Mouse (Mus musculus) liver, embryonic 11.5 days (tissue): Measurements from ENCODE around the gene Wdr24. TPM values are rescaled to one million over a fixed set of nuclear protein-coding genes. Genes with fewer than 3 reads are reported as not detected.

ENCODE experiments used
- ATAC-seq: fragments of 200-750 bp; cut with Nextera tagmentation; replicated peaks from 2 replicates; pipeline ENCODE4 v1.8.0; 2017; ENCODE audit warnings: moderate number of reproducible peaks, mild to moderate bottlenecking, moderate TSS enrichment, moderate library complexity; ENCODE audit not compliant: low FRiP score
- DNase-seq: peaks from one replicate; pipeline ENCODE4 v3.0.0-alpha.2; 2017; ENCODE audit warnings: low spot score
- H3K27ac ChIP-seq: fragments of 300-500 bp; sonication (generic); 2 replicates; pipeline ENCODE4 v1.5.1; 2014; ENCODE audit warnings: mild to moderate bottlenecking, low read depth, low read length, control low read depth
- H3K27me3 ChIP-seq: fragments of 300-500 bp; sonication (generic); replicated peaks from 2 replicates; pipeline ENCODE4 v1.6.1; 2014; ENCODE audit warnings: low read length, mixed read lengths; ENCODE audit not compliant: control insufficient read depth, insufficient read depth
- H3K36me3 ChIP-seq: fragments of 300-500 bp; sonication (generic); 2 replicates; pipeline ENCODE4 v1.6.1; 2014; ENCODE audit warnings: mild to moderate bottlenecking, low read length, moderate library complexity, mixed read lengths; ENCODE audit not compliant: control insufficient read depth, insufficient read depth
- H3K4me1 ChIP-seq: fragments of 300-500 bp; sonication (generic); replicated peaks from 2 replicates; pipeline ENCODE4 v1.6.1; 2014; ENCODE audit warnings: low read length, mixed read lengths; ENCODE audit not compliant: control insufficient read depth, insufficient read depth
- H3K4me2 ChIP-seq: fragments of 300-500 bp; sonication (generic); 2 replicates; pipeline ENCODE4 v1.6.1; 2014; ENCODE audit warnings: mild to moderate bottlenecking, control low read depth, moderate library complexity
- H3K4me3 ChIP-seq: fragments of 300-500 bp; sonication (generic); 2 replicates; pipeline ENCODE4 v1.5.1; 2014; ENCODE audit warnings: low read depth, low read length, control low read depth
- H3K9ac ChIP-seq: fragments of 300-500 bp; sonication (generic); 2 replicates; pipeline ENCODE4 v1.6.1; 2014; ENCODE audit warnings: low read depth, low read length, control low read depth
- H3K9me3 ChIP-seq: fragments of 300-500 bp; sonication (generic); 2 replicates; pipeline ENCODE4 v1.6.1; 2016; ENCODE audit warnings: low read length, inconsistent platforms, mixed read lengths; ENCODE audit not compliant: control insufficient read depth
- WGBS: fragments of 180-500 bp; shearing (Covaris S2); extraction: QIAGEN DNeasy Blood & Tissue Kit; methylation state at CpG from one replicate; pipeline ENCODE4 v1.1.7; 2014; 5-methylcytosine and 5-hydroxymethylcytosine counted together
- polyA plus RNA-seq: library from polyadenylated mRNA; unstranded; fragments of >200 nt; fragmentation: Nextera tagmentation; extraction: Ambion mirVana; gene quantifications from 2 replicates; pipeline ENCODE4 v1.2.1, GENCODE M21; 2014

Wdr24 gene
- polyA plus RNA-seq, 1 experiment from 2014 or later = 29.8 TPM

DNA sequence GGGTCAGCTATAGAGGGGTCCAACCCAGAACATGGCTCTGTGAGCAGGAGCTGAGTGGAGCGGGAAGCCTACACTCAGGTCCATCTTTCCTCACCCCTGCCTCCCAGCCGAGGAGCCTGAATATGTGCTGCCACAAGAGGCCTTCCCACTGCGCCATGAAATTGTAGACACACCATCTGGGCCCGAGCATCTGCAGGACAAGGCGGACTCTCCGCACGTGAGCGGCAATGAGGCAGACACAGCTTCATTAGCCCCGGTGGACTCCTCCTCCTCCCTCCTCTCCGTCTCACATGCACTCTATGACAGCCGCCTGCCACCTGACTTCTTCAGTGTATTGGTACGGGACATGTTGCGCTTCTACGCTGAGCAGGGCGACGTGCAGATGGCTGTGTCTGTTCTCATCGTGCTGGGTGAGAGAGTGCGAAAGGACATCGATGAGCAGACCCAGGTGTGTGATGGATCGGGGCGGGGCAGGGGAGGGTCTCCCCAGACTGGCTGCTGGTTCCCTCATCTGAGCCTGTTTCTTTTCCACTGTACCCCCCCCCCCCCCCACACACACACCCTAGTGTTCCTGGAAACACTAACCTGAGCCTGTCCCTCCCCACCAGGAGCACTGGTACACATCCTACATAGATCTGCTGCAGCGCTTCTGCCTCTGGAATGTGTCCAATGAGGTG, 4.3 kb downstream of the Wdr24 start:
- Histone ChIP-seq H3K4me1 (peaks cover 47% of the 10 kb centered on the region), H3K4me2 (no peak overlapping the region; the same call in 1 of the 2 replicates), H3K4me3 (no peak overlapping the region), H3K9ac (no peak overlapping the region), H3K27ac (0 out of 2 replicates have a peak overlapping the region, but pooled peaks have one; percentile 82), H3K36me3 (peaks cover 42% of the 10 kb centered on the region), H3K9me3 (no peaks in the 10 kb centered on the region), H3K27me3 (no peaks in the 10 kb centered on the region)
- DNase-seq = no peak
- ATAC-seq = no peak
- WGBS = 95% methylated on average over 22 of the region's 22 CpGs

- ATAC-seq = no peak
Observed at GRCm38 (mm10) chr17:25828223-25828594, 4.8 kb downstream of the Wdr24 start.

GRCm38 (mm10) chr17:25828712-25829557, 5.5 kb downstream of the Wdr24 start, which contains the start of gene Jmjd8:
Gene Jmjd8 (plus strand): TSS chr17:25828867.
- Histone ChIP-seq H3K27ac (peak within 1 kb of the TSS; percentile 82), H3K4me3 (peak within 1 kb of the TSS; percentile 65), H3K9me3 (no peaks in the 10 kb centered on the region), H3K9ac (peak within 1 kb of the TSS; percentile 77), H3K4me2 (peak within 1 kb of the TSS; percentile 99), H3K27me3 (no peaks in the 10 kb centered on the region), H3K4me1 (peaks cover 50% of the 10 kb centered on the region), H3K36me3 (peaks cover 42% of the 10 kb centered on the region)
- peak; percentile 87 for DNase-seq
- ATAC-seq = peak; percentile 37; the same call in 1 of the 2 replicates
- 1% methylated on average over 32 of the region's 32 CpGs for WGBS

More at GRCm38 (mm10) chr17:25828223-25828594, 4.8 kb downstream of the Wdr24 start:
- H3K27me3 ChIP-seq = no peaks in the 10 kb centered on the region
- H3K36me3 ChIP-seq = peaks cover 42% of the 10 kb centered on the region
- H3K4me1 ChIP-seq = peaks cover 47% of the 10 kb centered on the region
- H3K4me2 ChIP-seq = peak overlapping the region; percentile 99
- no peaks in the 10 kb centered on the region for H3K9me3 ChIP-seq
- peak overlapping the region; percentile 82 for H3K27ac ChIP-seq
- WGBS = 84% methylated on average over 8 of the region's 8 CpGs
- no peak overlapping the region; the same call in 1 of the 2 replicates for H3K9ac ChIP-seq
- peak overlapping the region; percentile 65 for H3K4me3 ChIP-seq
- no peak for DNase-seq

GRCm38 (mm10) chr17:25829558-25830017, 6.2 kb downstream of the Wdr24 start:
- no peak for ATAC-seq
- Histone ChIP-seq H3K9ac (peak overlapping the region; percentile 77), H3K9me3 (no peaks in the 10 kb centered on the region), H3K27ac (peak overlapping the region; percentile 82), H3K4me2 (peak overlapping the region; percentile 99), H3K4me3 (peak overlapping the region; percentile 65), H3K27me3 (no peaks in the 10 kb centered on the region), H3K4me1 (peaks cover 50% of the 10 kb centered on the region), H3K36me3 (peaks cover 42% of the 10 kb centered on the region)
- DNase-seq = no peak
- 36% methylated on average over 8 of the region's 8 CpGs for WGBS

GRCm38 (mm10) chr17:25830200-25830753, 6.8 kb downstream of the Wdr24 start:
- DNase-seq (no peak), ATAC-seq (no peak)
- WGBS = 76% methylated on average over 4 of the region's 4 CpGs
- H3K9ac ChIP-seq = peak overlapping the region; percentile 20; the same call in 1 of the 2 replicates
- no peaks in the 10 kb centered on the region for H3K9me3 ChIP-seq
- H3K27me3 ChIP-seq = no peaks in the 10 kb centered on the region
- H3K4me3 ChIP-seq = peak overlapping the region; percentile 65
- peak overlapping the region; percentile 82; the same call in 1 of the 2 replicates for H3K27ac ChIP-seq
- peaks cover 48% of the 10 kb centered on the region for H3K4me1 ChIP-seq
- H3K4me2 ChIP-seq = peak overlapping the region; percentile 99
- peaks cover 47% of the 10 kb centered on the region for H3K36me3 ChIP-seq

GRCm38 (mm10) chr17:25830806-25831431, 7.5 kb downstream of the Wdr24 start:
- H3K27me3 ChIP-seq = no peaks in the 10 kb centered on the region
- no peak for DNase-seq
- H3K9ac ChIP-seq = peak overlapping the region; percentile 88
- 85% methylated on average over 14 of the region's 14 CpGs for WGBS
- H3K36me3 ChIP-seq = peaks cover 49% of the 10 kb centered on the region
- ATAC-seq = no peak
- H3K4me2 ChIP-seq = peak overlapping the region; percentile 99
- H3K9me3 ChIP-seq = no peaks in the 10 kb centered on the region
- H3K4me1 ChIP-seq = peaks cover 45% of the 10 kb centered on the region
- peak overlapping the region; percentile 85 for H3K4me3 ChIP-seq
- H3K27ac ChIP-seq = no peak overlapping the region

- Histone ChIP-seq H3K27me3 (no peaks in the 10 kb centered on the region), H3K4me1 (peaks cover 53% of the 10 kb centered on the region), H3K9me3 (no peaks in the 10 kb centered on the region), H3K36me3 (peaks cover 44% of the 10 kb centered on the region), H3K4me2 (peak overlapping the region; percentile 99), H3K4me3 (peak overlapping the region; percentile 85), H3K27ac (peak overlapping the region; percentile 97), H3K9ac (peak overlapping the region; percentile 88)
- DNase-seq = no peak
- 50% methylated on average over 21 of the region's 21 CpGs for WGBS
- ATAC-seq = no peak
Observed at GRCm38 (mm10) chr17:25831451-25832281, 8.2 kb downstream of the Wdr24 start.
